Mouse (Mus musculus) embryo, embryonic 11.5 days (tissue): Measurements from ENCODE around the gene Olfr986.

ENCODE experiments used
- DNase-seq: peaks from one replicate; pipeline ENCODE4 v3.0.0-alpha.2; 2012; ENCODE audit warnings: low read depth, low spot score

Olfr986 gene

DNA sequence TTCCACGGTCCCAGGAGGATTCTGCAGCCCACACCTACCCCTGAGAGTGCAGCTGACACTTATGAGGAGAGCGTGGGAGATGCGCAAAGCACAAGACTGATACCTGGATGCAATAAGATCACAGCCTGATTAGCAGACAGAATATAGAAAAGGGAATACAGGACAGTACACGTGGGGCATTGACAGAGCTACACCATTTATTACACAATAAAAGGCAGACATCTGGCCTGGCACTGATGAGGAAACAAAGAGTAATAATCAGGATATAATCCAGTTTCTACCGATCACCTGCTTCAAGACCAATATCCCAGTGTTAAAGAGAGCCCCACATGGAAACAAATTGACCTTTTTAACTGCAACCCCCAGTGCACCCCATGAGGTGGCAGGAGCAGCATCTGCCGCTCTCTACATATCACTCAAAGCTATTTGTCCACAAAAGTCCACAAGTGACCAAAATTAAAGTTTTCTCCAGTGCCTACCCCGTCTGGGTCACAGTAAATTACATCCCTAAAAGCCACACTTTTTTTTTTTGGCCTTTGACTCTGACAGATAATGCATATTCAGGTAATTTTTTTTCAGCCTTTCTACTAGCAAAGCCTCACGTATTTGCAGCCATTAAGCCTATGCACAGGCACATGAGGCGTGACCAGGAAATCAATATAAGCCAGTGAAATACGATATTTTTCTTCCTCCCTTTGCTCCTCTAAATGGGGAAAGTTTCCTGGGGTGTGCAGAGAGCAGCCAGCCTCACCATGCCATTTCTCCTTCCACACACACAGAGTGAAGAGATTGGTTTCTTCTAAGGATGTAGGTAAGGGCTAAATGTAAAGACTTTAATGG lies 53.7 kb downstream of the Olfr986 start:
- DNase-seq: no peak

DNA sequence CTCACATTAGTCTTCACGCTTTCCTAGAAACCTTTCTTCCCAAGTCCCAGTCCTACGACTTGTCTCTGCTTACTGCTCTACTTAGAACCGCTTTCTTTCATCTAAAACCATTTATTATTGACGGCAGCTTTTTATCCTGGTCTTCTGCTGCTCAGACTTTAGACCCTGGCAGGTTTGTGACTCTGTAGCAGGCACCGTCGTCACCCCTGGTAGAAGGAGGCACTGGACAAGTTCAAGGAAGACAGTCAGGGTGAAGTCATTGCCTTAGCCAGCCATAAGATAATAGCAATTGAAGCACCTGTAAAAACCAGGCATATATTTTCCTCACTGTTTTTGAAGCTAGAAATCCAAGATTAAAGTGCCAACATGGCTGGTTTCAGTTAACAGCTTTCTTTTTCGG lies 54.5 kb downstream of the Olfr986 start:
- no peak for DNase-seq
